Mouse (Mus musculus) heart, adult 2 months (tissue): ENCODE results near the gene Nr2f2.

Experiments
- CTCF ChIP-seq: fragments of 200-600 bp; IDR thresholded peaks from 2 replicates; pipeline ENCODE4 v1.8.1; 2022; ENCODE audit warnings: antibody characterized with exemption, mild to moderate bottlenecking, moderate library complexity
- EP300 ChIP-seq: fragments of 200-500 bp; IDR thresholded peaks from 2 replicates; pipeline ENCODE4 v1.6.1; 2011; ENCODE audit warnings: low read depth, low read length, control low read depth; ENCODE audit not compliant: insufficient read depth
- POLR2A ChIP-seq: fragments of 200-500 bp; IDR thresholded peaks from 2 replicates; pipeline ENCODE4 v1.6.1; 2011; ENCODE audit warnings: mild to moderate bottlenecking, low read depth, low read length, control low read depth; ENCODE audit not compliant: insufficient read depth

DNA sequence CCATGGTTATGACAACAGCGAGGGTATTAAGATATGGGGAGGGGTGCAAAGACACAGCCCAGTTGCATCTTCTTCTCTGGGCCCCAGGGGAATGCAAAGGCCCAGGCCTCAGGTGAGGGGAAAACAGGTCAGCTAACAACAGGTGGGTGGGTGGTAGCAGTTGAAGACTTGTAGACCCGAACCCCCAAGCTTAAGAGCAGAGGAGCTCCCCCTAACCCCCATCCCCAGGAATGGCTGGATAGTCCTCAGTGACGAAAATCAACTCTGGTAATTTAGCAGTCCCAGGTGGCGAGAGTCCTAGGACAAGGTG is 2.2 kb upstream of the Nr2f2 start:
- no peak for TF ChIP-seq CTCF
- TF ChIP-seq EP300 = no peak
- no peak for TF ChIP-seq POLR2A
